ENCODE assay signal across 9 mouse cellular contexts in genomic region chr6:71298751-71299150, GRCm38 (mm10). TPM values are rescaled to one million over a fixed set of nuclear protein-coding genes. Genes with fewer than 3 reads are reported as not detected.
A peak's percentile ranks its signal among the peaks of the same experiment; 100 is the strongest.
DNase-seq lines count a peak whose midpoint lies in the region; TF ChIP-seq lines count a peak whose summit lies in the region.
"Had no signal": no experiment of that assay in that cellular context is flagged by ENCODE, and none has a peak within 500 bp of the region (broad histone marks: within the 10 kb centered on the region; RNA-seq: fewer than 3 reads in every experiment).

No protein-coding gene starts in this region.

- no peak overlapping the region for H3K4me3 ChIP-seq in gastrocnemius, adult 2 months

- peak; percentile 62 for TF ChIP-seq CTCF in gastrocnemius, adult 2 months (IDR thresholded peaks at IDR 0.05)

- intact Hi-C loops in gastrocnemius, adult 2 months (cut with DNase I) = loop anchor here (10.0 kb wide), 1 partner anchor 134 kb away; no protein-coding TSS in a partner anchor
- intact Hi-C loops in gastrocnemius, postnatal 36 days (cut with DNase I) = no loop called here

- H3K27ac ChIP-seq in gastrocnemius, adult 2 months = no peak overlapping the region

- no peak for DNase-seq in gastrocnemius, adult 2 months
- DNase-seq in gastrocnemius, postnatal 4 days (ENCODE audit: low spot score in 2 of 2) = no peak
- peak; percentile 10 for DNase-seq in right cerebral cortex, postnatal 14 days
- no peak for DNase-seq in right cerebral cortex, postnatal 25 days
- peak; percentile 23 for DNase-seq in cerebellum, postnatal 36 days
- peak; percentile 47 for DNase-seq in lung, postnatal 36 days
- DNase-seq in layer of hippocampus, adult 9-11 months = no peak
- no peak for DNase-seq in gastrocnemius, postnatal 36 days

RNA-seq across cellular contexts. Expression of gene Smyd1, which starts 23.3 kb away (rescaled TPM):
- 100 to 1,000 TPM; 370 to 385 TPM for total RNA-seq in gastrocnemius, adult 2 months (2021)
- 100 to 1,000 TPM; 153 to 163 TPM for total RNA-seq in gastrocnemius, postnatal 4 days (2021)
- total RNA-seq in gastrocnemius, postnatal 36 days (2021) = 100 to 1,000 TPM; 336 to 365 TPM

RNA-seq across cellular contexts. Expression of gene Cd8b1, which starts 23.8 kb away (rescaled TPM):
- not detected for total RNA-seq in gastrocnemius, adult 2 months (2021)
- under 1 TPM in 1 of 2 experiments, not detected in 1; 0.37 TPM for total RNA-seq in gastrocnemius, postnatal 4 days (2021)
- total RNA-seq in gastrocnemius, postnatal 36 days (2021) = 1 to 10 TPM in 1 of 2 experiments, not detected in 1; 2.3 TPM
- total RNA-seq: left cerebral cortex, postnatal 10 days had no signal

RNA-seq across cellular contexts. Expression of gene Krcc1, which starts 27.3 kb away (rescaled TPM):
- total RNA-seq in gastrocnemius, adult 2 months (2021) = 10 to 100 TPM; 23.7 to 33.6 TPM
- 10 to 100 TPM; 50.6 to 51.8 TPM for total RNA-seq in gastrocnemius, postnatal 4 days (2021)
- total RNA-seq in gastrocnemius, postnatal 36 days (2021) = 10 to 100 TPM; 22.9 to 24.8 TPM

Comparison
In these comparisons a context has a peak if more than half of its experiments do, and no peak if none do; other contexts are left out.
1. DNase-seq: peak in right cerebral cortex, postnatal 14 days (single experiment), cerebellum, postnatal 36 days (2 of 2) and lung, postnatal 36 days (single experiment); none in gastrocnemius, adult 2 months (single experiment), gastrocnemius, postnatal 4 days (0 of 2), right cerebral cortex, postnatal 25 days (single experiment), layer of hippocampus, adult 9-11 months (single experiment) and gastrocnemius, postnatal 36 days (0 of 2).